Mouse (Mus musculus) liver, adult 2 months (tissue): ENCODE measurements around the gene Rap1gap.

Experiments used
- CTCF ChIP-seq: fragments of 200-500 bp; IDR thresholded peaks from 2 replicates; pipeline ENCODE4 v1.5.1; 2011; ENCODE audit warnings: low read depth, low read length, control low read depth
- POLR2A ChIP-seq: fragments of 200-500 bp; IDR thresholded peaks from 2 replicates; pipeline ENCODE4 v1.6.1; 2011; ENCODE audit warnings: low read length, control low read depth; ENCODE audit not compliant: insufficient read depth; ENCODE audit errors: extremely low read depth

DNA sequence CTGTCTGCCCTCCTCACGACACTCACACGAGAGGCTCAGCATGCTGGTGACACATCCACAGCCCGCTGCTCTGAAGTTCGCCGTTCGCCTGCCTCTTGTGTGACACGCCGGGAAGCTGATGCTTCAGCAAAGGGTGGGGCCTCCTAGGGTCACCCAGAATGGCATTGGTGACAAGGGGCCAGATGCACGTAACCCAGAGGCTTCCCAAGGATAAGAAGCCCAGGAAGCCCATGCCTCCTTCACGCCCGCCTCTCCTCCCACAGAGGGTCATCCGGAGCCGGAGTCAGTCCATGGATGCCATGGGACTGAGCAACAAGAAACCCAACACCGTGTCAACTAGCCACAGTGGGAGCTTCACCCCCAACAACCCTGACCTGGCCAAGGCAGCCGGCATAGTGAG lies 57.0 kb downstream of the Rap1gap start:
- TF ChIP-seq CTCF = no peak
- TF ChIP-seq POLR2A = no peak
